Mouse (Mus musculus) megakaryocyte, embryonic 14.5 days (primary cell): ENCODE data around the gene Pds5b.
"Not testable (repeated sequence)": the region's sequence is repeated elsewhere in the genome, so short reads cannot be mapped to it uniquely, and the experiment has no call there.

ENCODE experiments used
- FLI1 ChIP-seq: IDR thresholded peaks from 2 replicates; pipeline ENCODE4 v1.6.1; 2012; ENCODE audit warnings: low read length, inconsistent platforms, mixed read lengths
- GATA1 ChIP-seq: IDR thresholded peaks from 3 replicates; pipeline ENCODE4 v1.6.1; 2012; ENCODE audit warnings: mixed read lengths, low read length, inconsistent platforms, borderline replicate concordance

DNA sequence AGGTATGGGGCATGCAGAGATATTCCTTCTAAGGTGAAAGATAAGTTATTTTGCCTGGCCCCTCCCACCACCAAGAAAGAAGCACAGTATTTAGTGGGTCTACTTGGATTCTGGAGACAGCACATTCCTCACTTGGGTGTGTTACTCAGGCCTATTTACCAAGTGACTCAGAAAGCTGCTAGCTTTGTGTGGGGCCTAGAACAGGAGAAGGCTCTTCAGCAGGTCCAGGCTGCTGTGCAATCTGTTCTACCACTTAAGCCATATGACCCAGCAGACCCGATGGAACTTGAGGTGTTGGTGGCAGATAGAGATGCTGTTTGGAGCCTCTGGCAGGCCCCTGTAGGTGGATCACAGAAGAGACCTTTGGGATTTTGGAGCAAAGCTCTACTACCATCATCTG lies 33.1 kb downstream of the Pds5b start:
- not testable (repeated sequence) for TF ChIP-seq GATA1, FLI1
